Mouse (Mus musculus) adrenal gland, postnatal 25 days (tissue): Measurements from ENCODE around the gene Arfrp1. TPM values are rescaled to one million over a fixed set of nuclear protein-coding genes. Genes with fewer than 3 reads are reported as not detected.

Experiments
- total RNA-seq: library from RNA; stranded (reverse); gene quantifications from 2 replicates; pipeline ENCODE4 v1.2.3, GENCODE M21; 2021

Arfrp1 gene
- total RNA-seq, 1 experiment from 2014 or later = 49.7 TPM

Other genes starting within 250 kb of the Arfrp1 start
- gene Kcnq2, start 230.1 kb downstream of the Arfrp1 start, total RNA-seq = 3.7 and 6.3 TPM in 2 replicates
- gene Eef1a2, start 208.4 kb downstream of the Arfrp1 start, total RNA-seq = 38.2 and 49.3 TPM in 2 replicates
- gene Ppdpf, start 178.2 kb downstream of the Arfrp1 start, total RNA-seq = 79.5 and 82.6 TPM in 2 replicates
- not detected in 2 replicates for gene Ptk6, start 162.6 kb downstream of the Arfrp1 start, total RNA-seq
- 0.58 TPM in 1 of 2 replicates, not detected in the other for gene Srms, start 152.2 kb downstream of the Arfrp1 start, total RNA-seq
- 0.43 and 0.67 TPM in 2 replicates for gene Fndc11, start 145.4 kb downstream of the Arfrp1 start, total RNA-seq
- gene Helz2, start 123.4 kb downstream of the Arfrp1 start, total RNA-seq = 18.9 and 22.1 TPM in 2 replicates
- 15.3 and 18.5 TPM in 2 replicates for gene Gmeb2, start 77.4 kb downstream of the Arfrp1 start, total RNA-seq
- 9.8 and 12.2 TPM in 2 replicates for gene Stmn3, start 50.9 kb downstream of the Arfrp1 start, total RNA-seq
- gene Rtel1, start 45.7 kb downstream of the Arfrp1 start, total RNA-seq = 43.4 and 44.7 TPM in 2 replicates
- gene Zgpat, start 476 bp downstream of the Arfrp1 start, total RNA-seq = 51.2 and 61.6 TPM in 2 replicates
- 24.7 and 33.2 TPM in 2 replicates for gene Lime1, start 14.7 kb upstream of the Arfrp1 start, total RNA-seq
- gene Zbtb46, start 94.0 kb upstream of the Arfrp1 start, total RNA-seq = 14.6 and 20.8 TPM in 2 replicates
- gene Abhd16b, start 127.8 kb upstream of the Arfrp1 start, total RNA-seq = not detected in 2 replicates
- 118 and 121 TPM in 2 replicates for gene Tpd52l2, start 131.7 kb upstream of the Arfrp1 start, total RNA-seq
- gene Dnajc5, start 155.1 kb upstream of the Arfrp1 start, total RNA-seq = 81.9 and 101 TPM in 2 replicates
- gene Uckl1, start 219.5 kb upstream of the Arfrp1 start, total RNA-seq = 94.2 and 128 TPM in 2 replicates
- 57.7 and 73.7 TPM in 2 replicates for gene Prpf6, start 226.5 kb upstream of the Arfrp1 start, total RNA-seq
- 56.6 and 81.6 TPM in 2 replicates for gene Zfp512b, start 227.4 kb upstream of the Arfrp1 start, total RNA-seq
- gene Samd10, start 233.8 kb upstream of the Arfrp1 start, total RNA-seq = 19.3 and 26.4 TPM in 2 replicates